Mouse (Mus musculus) midbrain, embryonic 14.5 days (tissue): ENCODE data around the gene Slc4a3. TPM values are rescaled to one million over a fixed set of nuclear protein-coding genes. Genes with fewer than 3 reads are reported as not detected.

ENCODE experiments used
- ATAC-seq: fragments of 200-750 bp; cut with Nextera tagmentation; 2 replicates; pipeline ENCODE4 v1.8.0; 2017; ENCODE audit warnings: moderate number of reproducible peaks, moderate library complexity; ENCODE audit not compliant: low FRiP score, low TSS enrichment
- DNase-seq: peaks from one replicate; pipeline ENCODE4 v3.0.0-alpha.2; 2015
- H3K27ac ChIP-seq: fragments of 300-500 bp; sonication (generic); replicated peaks from 2 replicates; pipeline ENCODE4 v1.5.1; 2014; ENCODE audit warnings: mild to moderate bottlenecking, low read depth, low read length, moderate library complexity
- H3K27me3 ChIP-seq: fragments of 300-500 bp; sonication (generic); 2 replicates; pipeline ENCODE4 v1.6.1; 2014; ENCODE audit warnings: low read length, control low read depth, mixed read lengths; ENCODE audit not compliant: control insufficient read depth, insufficient read depth
- H3K36me3 ChIP-seq: fragments of 300-500 bp; sonication (generic); 2 replicates; pipeline ENCODE4 v1.6.1; 2014; ENCODE audit warnings: low read length, control low read depth; ENCODE audit not compliant: control insufficient read depth, insufficient read depth
- H3K4me1 ChIP-seq: fragments of 300-500 bp; sonication (generic); 2 replicates; pipeline ENCODE4 v1.6.1; 2014; ENCODE audit warnings: mild to moderate bottlenecking, antibody characterized with exemption, low read length, control low read depth; ENCODE audit not compliant: control insufficient read depth, insufficient read depth
- H3K4me2 ChIP-seq: fragments of 300-500 bp; sonication (generic); 2 replicates; pipeline ENCODE4 v1.6.1; 2014; ENCODE audit warnings: mild to moderate bottlenecking, low read length, moderate library complexity
- H3K4me3 ChIP-seq: fragments of 300-500 bp; sonication (generic); replicated peaks from 2 replicates; pipeline ENCODE4 v1.5.1; 2014; ENCODE audit warnings: low read depth, low read length
- H3K9ac ChIP-seq: fragments of 300-500 bp; sonication (generic); replicated peaks from 2 replicates; pipeline ENCODE4 v1.6.1; 2014; ENCODE audit warnings: mild to moderate bottlenecking, low read length, moderate library complexity
- H3K9me3 ChIP-seq: fragments of 300-500 bp; sonication (generic); 2 replicates; pipeline ENCODE4 v1.6.1; 2016; ENCODE audit warnings: low read length, control low read depth, mixed read lengths; ENCODE audit not compliant: control insufficient read depth
- WGBS: fragments of 180-500 bp; shearing (Covaris S2); extraction: QIAGEN DNeasy Blood & Tissue Kit; methylation state at CpG from one replicate; pipeline ENCODE4 v1.1.7; 2014; 5-methylcytosine and 5-hydroxymethylcytosine counted together
- polyA plus RNA-seq: library from polyadenylated mRNA; unstranded; fragments of >200 nt; fragmentation: Nextera tagmentation; extraction: Ambion mirVana; gene quantifications from 2 replicates; pipeline ENCODE4 v1.2.1, GENCODE M21; 2014

The Slc4a3 gene
- polyA plus RNA-seq, 1 experiment from 2014 or later, result 41.0 TPM

DNA sequence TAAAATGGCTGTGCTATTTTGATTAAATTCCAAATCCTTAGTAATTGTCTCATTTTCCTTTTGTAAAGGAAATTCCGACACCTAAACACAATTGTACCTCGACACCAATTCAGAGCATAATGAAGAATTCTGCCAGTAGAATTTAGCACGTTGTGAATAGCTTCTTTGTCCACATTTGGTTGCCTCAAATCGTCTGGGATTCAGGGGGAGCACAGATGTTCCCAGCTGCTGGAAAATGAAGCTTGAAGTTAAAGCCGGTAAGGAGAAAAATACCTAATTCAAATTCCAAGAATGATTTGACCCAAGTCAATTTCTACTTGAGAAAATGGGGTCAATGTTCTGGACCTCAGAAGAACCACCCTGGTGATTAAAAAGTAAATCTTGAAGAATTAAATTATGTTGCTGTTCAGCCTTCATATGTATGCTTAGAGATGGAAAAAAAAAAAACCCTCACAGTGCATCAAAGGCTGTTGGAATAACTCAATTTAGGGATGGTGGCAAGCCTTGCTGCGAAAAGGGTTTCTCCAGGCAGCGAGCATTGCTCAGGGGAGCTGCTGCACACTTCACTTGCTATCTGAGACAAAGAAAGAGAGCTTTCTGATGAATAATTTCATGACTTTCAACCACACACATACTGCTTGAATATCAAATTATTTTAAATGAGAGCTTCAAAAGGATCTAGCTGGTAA lies 36.0 kb downstream of the Slc4a3 start:
- H3K36me3 ChIP-seq, result no peaks in the 10 kb centered on the region
- no peaks in the 10 kb centered on the region for H3K27me3 ChIP-seq
- H3K4me1 ChIP-seq, result peaks cover 12% of the 10 kb centered on the region
- ATAC-seq, result peak; percentile 24; the same call in 1 of the 2 replicates
- 13% methylated on average over 7 of the region's 7 CpGs for WGBS
- H3K4me3 ChIP-seq, result no peak overlapping the region
- H3K4me2 ChIP-seq, result no peak overlapping the region
- 0 out of 2 replicates have a peak overlapping the region, but pooled peaks have one; percentile 23 for H3K9ac ChIP-seq
- no peaks in the 10 kb centered on the region for H3K9me3 ChIP-seq
- H3K27ac ChIP-seq, result peak overlapping the region; percentile 82
- DNase-seq, result peak; percentile 76

DNA sequence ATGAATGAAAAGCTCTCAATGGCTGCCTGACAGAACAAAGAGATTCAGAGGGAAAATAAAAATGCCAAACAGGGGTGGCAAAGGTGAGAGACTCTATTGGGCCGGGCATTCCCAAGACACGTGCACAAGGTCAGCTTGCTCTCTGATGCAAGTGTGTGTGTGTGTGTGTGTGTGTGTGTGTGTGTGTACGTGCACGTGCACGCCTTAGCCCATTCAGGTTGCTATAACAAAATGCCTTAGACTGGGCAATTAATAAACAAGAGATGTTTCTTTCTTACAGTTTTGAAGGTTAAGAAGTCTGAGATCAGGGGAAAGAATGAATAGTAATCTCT lies 36.5 kb downstream of the Slc4a3 start:
- Histone ChIP-seq H3K4me1 (peaks cover 12% of the 10 kb centered on the region), H3K27me3 (no peaks in the 10 kb centered on the region), H3K9ac (no peak overlapping the region), H3K36me3 (no peaks in the 10 kb centered on the region), H3K4me3 (no peak overlapping the region), H3K4me2 (no peak overlapping the region), H3K9me3 (no peaks in the 10 kb centered on the region), H3K27ac (peak overlapping the region; percentile 82)
- DNase-seq (no peak), ATAC-seq (peak; percentile 37; the same call in 1 of the 2 replicates)
- WGBS, result 46% methylated on average over 5 of the region's 5 CpGs

DNA sequence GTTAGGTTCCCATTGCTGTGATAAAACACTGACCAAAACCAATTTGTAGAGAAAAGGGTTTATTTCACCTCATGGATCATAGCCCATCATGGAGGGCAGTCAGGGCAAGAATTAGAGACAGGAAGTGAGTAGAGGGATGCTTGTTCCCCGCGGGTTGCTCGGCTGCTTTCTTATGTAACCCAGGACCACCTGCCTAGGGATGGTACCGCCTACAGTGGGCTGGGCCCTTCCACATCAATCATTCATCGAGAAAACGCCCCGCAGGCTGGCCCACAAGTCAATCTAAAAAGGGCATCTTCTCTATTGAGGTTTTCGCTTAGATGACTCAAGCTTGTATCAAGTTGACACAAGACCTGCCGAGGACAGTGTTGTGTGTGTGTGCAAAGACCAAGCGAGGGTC lies 37.0 kb downstream of the Slc4a3 start:
- no peak overlapping the region for H3K4me3 ChIP-seq
- 75% methylated on average over 10 of the region's 10 CpGs for WGBS
- ATAC-seq (no peak), DNase-seq (no peak)
- H3K9me3 ChIP-seq, result no peaks in the 10 kb centered on the region
- H3K9ac ChIP-seq, result no peak overlapping the region
- H3K4me2 ChIP-seq, result no peak overlapping the region
- peak overlapping the region; percentile 82 for H3K27ac ChIP-seq
- no peaks in the 10 kb centered on the region for H3K36me3 ChIP-seq
- peaks cover 12% of the 10 kb centered on the region for H3K4me1 ChIP-seq
- no peaks in the 10 kb centered on the region for H3K27me3 ChIP-seq

DNA sequence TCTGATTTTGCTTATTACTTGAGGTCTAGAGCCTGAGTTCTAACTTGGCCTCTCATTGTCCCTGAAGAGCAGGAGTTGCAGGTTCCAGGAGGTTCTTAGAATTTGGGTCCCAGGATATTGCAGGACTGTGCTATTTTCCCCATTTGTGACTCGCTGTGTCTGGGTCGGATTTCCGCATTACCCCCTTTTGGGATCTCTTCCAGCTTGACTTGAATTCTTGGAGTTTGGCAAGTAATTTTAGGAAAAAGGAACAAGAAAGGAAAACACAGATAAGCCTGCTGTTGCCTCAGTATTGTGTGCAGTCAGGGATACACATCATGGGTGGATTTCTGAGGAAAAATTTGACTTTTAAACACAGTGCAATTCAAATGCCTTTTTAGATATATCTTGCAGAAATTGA lies 40.7 kb downstream of the Slc4a3 start:
- 91% methylated on average over 3 of the region's 3 CpGs for WGBS

DNA sequence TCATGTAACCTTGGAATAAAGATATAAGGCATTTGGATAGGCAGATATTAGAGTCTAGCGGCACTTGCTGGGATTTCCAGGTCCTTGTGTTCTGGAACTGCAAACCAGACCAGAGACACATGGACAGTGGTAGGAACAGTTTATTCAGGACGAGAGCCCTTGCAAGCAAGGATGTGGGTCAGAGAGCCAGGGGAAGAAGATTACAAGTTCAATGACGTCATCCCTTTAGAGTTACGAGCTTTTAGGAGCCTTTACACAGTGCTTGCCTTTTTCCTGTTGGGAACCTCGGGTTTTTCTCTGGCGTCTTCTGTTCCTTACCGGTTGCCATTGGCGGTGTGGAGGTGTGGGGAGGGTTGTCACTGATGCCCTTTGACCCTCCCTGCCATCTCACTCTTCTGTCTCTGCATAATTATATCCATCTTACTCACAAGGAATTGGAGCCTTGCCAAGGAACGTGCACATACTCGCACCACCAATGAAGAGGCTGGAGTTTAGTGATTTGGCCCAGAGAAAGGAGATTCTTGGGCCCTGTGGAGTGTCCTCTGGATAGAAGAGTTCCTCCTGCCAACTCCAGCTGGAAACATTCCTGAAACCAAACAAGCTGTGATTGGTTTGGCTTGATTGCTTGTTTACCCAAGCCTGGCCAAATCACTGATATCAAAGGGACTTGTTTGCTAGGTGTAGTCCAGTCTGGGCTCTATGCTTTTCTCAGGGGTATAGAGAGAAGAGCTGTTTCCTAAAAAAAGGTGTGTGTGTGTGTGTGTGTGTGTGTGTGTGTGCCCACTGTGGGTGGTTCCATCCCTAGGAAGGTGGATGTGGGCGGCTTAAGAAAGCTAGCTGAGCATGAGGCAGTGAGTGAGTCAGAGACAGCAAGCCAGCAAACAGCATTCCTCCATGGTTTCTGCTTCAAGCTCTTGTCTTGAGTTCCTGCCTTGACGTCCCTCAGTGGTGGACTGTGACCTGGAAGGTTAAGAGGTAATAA lies 42.0 kb downstream of the Slc4a3 start:
- Histone ChIP-seq H3K36me3 (no peaks in the 10 kb centered on the region), H3K4me3 (no peak overlapping the region), H3K27ac (no peak overlapping the region), H3K4me2 (no peak overlapping the region), H3K4me1 (no peaks in the 10 kb centered on the region), H3K9ac (no peak overlapping the region), H3K9me3 (no peaks in the 10 kb centered on the region), H3K27me3 (no peaks in the 10 kb centered on the region)
- DNase-seq (no peak), ATAC-seq (no peak)
- 76% methylated on average over 12 of the region's 12 CpGs for WGBS

More for the DNA sequence above, 40.7 kb downstream of the Slc4a3 start:
- H3K27ac ChIP-seq, result no peak overlapping the region
- H3K4me3 ChIP-seq, result no peak overlapping the region
- ATAC-seq (no peak), DNase-seq (no peak)
- no peak overlapping the region for H3K4me2 ChIP-seq
- H3K27me3 ChIP-seq, result no peaks in the 10 kb centered on the region
- H3K4me1 ChIP-seq, result peaks cover 4% of the 10 kb centered on the region
- H3K9me3 ChIP-seq, result no peaks in the 10 kb centered on the region
- H3K9ac ChIP-seq, result no peak overlapping the region
- no peaks in the 10 kb centered on the region for H3K36me3 ChIP-seq

DNA sequence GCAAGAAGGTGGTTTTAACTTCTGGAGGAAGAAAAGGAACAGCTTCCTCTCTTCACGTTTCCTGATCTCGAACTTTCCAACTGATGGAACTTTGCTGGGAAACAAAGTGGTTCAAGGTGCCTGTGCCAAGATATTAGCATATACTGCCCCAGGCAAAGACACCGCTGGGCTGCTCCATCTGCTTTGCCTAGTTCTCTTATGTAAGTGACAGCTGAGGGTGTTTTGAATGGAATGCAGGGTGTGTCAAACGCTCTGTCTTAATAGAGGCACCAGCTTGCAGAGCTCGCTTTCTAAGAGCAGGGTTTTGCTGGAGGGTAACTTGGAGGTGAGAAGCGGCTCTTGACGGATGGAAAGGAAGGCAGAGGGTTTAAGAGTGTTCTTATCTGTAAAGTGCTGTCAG lies 42.8 kb downstream of the Slc4a3 start:
- Histone ChIP-seq H3K9ac (no peak overlapping the region), H3K4me1 (no peaks in the 10 kb centered on the region), H3K27me3 (no peaks in the 10 kb centered on the region), H3K4me3 (no peak overlapping the region), H3K36me3 (no peaks in the 10 kb centered on the region), H3K9me3 (no peaks in the 10 kb centered on the region), H3K27ac (no peak overlapping the region), H3K4me2 (no peak overlapping the region)
- no peak for ATAC-seq
- DNase-seq, result peak; percentile 61
- 29% methylated on average over 7 of the region's 7 CpGs for WGBS

DNA sequence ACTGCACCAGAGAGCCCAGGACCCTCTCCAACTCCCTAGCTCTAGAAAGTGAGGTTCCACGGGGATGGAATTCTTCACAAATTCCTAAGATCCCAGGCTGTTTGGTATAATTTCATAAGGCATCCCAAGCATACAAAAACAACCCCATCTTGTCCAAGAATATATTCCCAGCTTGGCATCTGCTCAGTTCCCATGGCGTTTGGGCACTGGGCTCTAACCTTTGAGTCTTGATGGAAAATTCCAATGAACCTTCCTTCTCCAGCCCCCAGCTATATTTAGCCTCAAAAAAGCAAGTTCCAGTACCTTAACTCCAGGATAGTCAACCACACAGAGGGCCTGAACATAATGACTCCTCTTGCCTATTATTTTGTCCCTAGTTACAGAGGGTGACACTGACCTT lies 43.9 kb downstream of the Slc4a3 start:
- H3K27me3 ChIP-seq, result no peaks in the 10 kb centered on the region
- no peak overlapping the region for H3K4me3 ChIP-seq
- H3K4me1 ChIP-seq, result no peaks in the 10 kb centered on the region; the same call in 1 of the 2 replicates
- no peaks in the 10 kb centered on the region for H3K9me3 ChIP-seq
- 92% methylated on average over 2 of the region's 2 CpGs for WGBS
- no peak overlapping the region for H3K4me2 ChIP-seq
- ATAC-seq, result no peak
- DNase-seq, result no peak
- no peak overlapping the region for H3K27ac ChIP-seq
- H3K9ac ChIP-seq, result no peak overlapping the region
- no peaks in the 10 kb centered on the region for H3K36me3 ChIP-seq

DNA sequence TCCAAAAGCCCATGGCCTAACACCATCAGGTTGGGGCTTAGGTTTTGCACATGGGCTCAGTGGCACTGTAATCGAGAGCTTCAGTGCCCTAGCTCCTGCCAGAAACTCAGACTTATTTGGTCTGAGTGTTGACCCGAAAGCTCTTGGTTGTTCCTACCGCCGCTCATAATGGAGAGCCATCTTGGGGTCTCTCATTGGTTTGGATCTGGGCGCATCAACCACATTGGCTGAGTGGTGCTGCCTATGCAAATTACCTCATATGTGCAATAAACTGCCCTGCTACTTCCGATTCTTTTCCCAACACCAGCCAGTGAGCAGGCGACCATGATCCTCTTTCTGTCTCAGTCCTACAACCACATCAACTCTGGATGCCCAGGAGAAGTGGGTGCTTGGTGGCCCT lies 47.9 kb downstream of the Slc4a3 start:
- Histone ChIP-seq H3K4me1 (no peaks in the 10 kb centered on the region; the same call in 1 of the 2 replicates), H3K9me3 (no peaks in the 10 kb centered on the region), H3K27ac (peak overlapping the region; percentile 38; the same call in 1 of the 2 replicates), H3K4me3 (no peak overlapping the region), H3K36me3 (no peaks in the 10 kb centered on the region), H3K27me3 (no peaks in the 10 kb centered on the region), H3K9ac (no peak overlapping the region), H3K4me2 (no peak overlapping the region)
- DNase-seq (no peak), ATAC-seq (no peak)
- WGBS, result 91% methylated on average over 7 of the region's 7 CpGs
